Comparison of ENCODE assay signal across 17 mouse cellular contexts in the genomic region with DNA sequence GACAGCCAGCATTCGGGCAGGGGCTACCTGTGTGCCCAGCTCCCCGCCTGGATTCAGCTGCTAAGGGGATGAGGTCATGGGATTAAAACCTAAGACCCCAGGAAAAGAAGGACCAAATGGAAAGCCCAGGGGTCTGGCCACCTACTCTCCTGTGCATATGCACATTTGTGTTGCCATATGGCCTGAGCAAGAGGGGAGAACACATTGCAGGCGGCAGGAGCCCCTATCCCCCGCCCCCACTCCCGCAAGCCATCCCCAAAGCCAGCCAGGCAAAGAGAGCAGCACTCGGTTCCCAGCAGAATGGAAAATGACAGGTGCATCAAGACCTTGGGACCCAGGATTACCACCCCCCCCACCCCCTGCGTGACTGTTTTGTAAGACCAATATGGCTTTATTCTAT. TPM values are rescaled to one million over a fixed set of nuclear protein-coding genes. Genes with fewer than 3 reads are reported as not detected.
DNase-seq lines count a peak whose midpoint lies in the region; ATAC-seq lines count a peak whose summit lies in the region.
"Had no signal": no experiment of that assay in that cellular context is flagged by ENCODE, and none has a peak within 500 bp of the region (broad histone marks: within the 10 kb centered on the region; RNA-seq: fewer than 3 reads in every experiment).

No protein-coding gene starts in this region.

- H3K27ac ChIP-seq in forebrain, embryonic 11.5 days (ENCODE audit: low read depth, low read length): no peak overlapping the region
- H3K27ac ChIP-seq in forebrain, embryonic 10.5 days: no peak overlapping the region
- H3K27ac ChIP-seq in neural tube, embryonic 13.5 days (replicated peaks): peak overlapping the region; percentile 33; the same call in 1 of the 2 replicates
- H3K27ac ChIP-seq in neural tube, embryonic 15.5 days (replicated peaks): no peak overlapping the region
- H3K27ac ChIP-seq in midbrain, embryonic 11.5 days (ENCODE audit: low read depth, low read length): no peak overlapping the region
- H3K27ac ChIP-seq in heart, embryonic 11.5 days (ENCODE audit: low read depth, low read length): no peak overlapping the region
- H3K27ac ChIP-seq: liver, embryonic 13.5 days had no signal

- H3K9me3 ChIP-seq in forebrain, embryonic 11.5 days (ENCODE audit: control insufficient read depth, low read length): no peaks in the 10 kb centered on the region
- H3K9me3 ChIP-seq in forebrain, embryonic 10.5 days: no peaks in the 10 kb centered on the region
- H3K9me3 ChIP-seq in neural tube, embryonic 13.5 days: no peaks in the 10 kb centered on the region
- no peaks in the 10 kb centered on the region for H3K9me3 ChIP-seq in neural tube, embryonic 15.5 days (replicated peaks)
- H3K9me3 ChIP-seq in midbrain, embryonic 11.5 days (ENCODE audit: control insufficient read depth, low read length): no peaks in the 10 kb centered on the region
- no peaks in the 10 kb centered on the region for H3K9me3 ChIP-seq in heart, embryonic 11.5 days (replicated peaks; ENCODE audit: control insufficient read depth, low read length)
- H3K9me3 ChIP-seq: liver, embryonic 13.5 days had no signal

- 20% methylated on average over 7 of the region's 7 CpGs for WGBS in forebrain, embryonic 11.5 days
- 16% methylated on average over 7 of the region's 7 CpGs for WGBS in forebrain, embryonic 10.5 days
- WGBS in neural tube, embryonic 13.5 days: 36% methylated on average over 7 of the region's 7 CpGs
- WGBS in neural tube, embryonic 15.5 days: 37% methylated on average over 7 of the region's 7 CpGs
- 12% methylated on average over 7 of the region's 7 CpGs for WGBS in midbrain, embryonic 11.5 days
- WGBS in heart, embryonic 11.5 days (ENCODE audit: insufficient replicate concordance): 17% methylated on average over 7 of the region's 7 CpGs

- no peaks in the 10 kb centered on the region for H3K27me3 ChIP-seq in forebrain, embryonic 11.5 days (ENCODE audit: control insufficient read depth, insufficient read depth, low read length)
- H3K27me3 ChIP-seq in forebrain, embryonic 10.5 days (ENCODE audit: poor library complexity, severe bottlenecking): peaks cover 8% of the 10 kb centered on the region
- no peaks in the 10 kb centered on the region for H3K27me3 ChIP-seq in neural tube, embryonic 13.5 days
- no peaks in the 10 kb centered on the region for H3K27me3 ChIP-seq in neural tube, embryonic 15.5 days (replicated peaks)
- H3K27me3 ChIP-seq in midbrain, embryonic 11.5 days (ENCODE audit: control insufficient read depth, insufficient read depth, low read length): no peaks in the 10 kb centered on the region
- peaks cover 4% of the 10 kb centered on the region for H3K27me3 ChIP-seq in heart, embryonic 11.5 days (ENCODE audit: control insufficient read depth, insufficient read depth, low read length)
- H3K27me3 ChIP-seq: CH12.LX had no signal

- no peaks in the 10 kb centered on the region for H3K36me3 ChIP-seq in forebrain, embryonic 11.5 days (ENCODE audit: control insufficient read depth, insufficient read depth, low read length)
- no peaks in the 10 kb centered on the region for H3K36me3 ChIP-seq in forebrain, embryonic 10.5 days (replicated peaks)
- no peaks in the 10 kb centered on the region for H3K36me3 ChIP-seq in neural tube, embryonic 13.5 days
- H3K36me3 ChIP-seq in neural tube, embryonic 15.5 days: no peaks in the 10 kb centered on the region
- no peaks in the 10 kb centered on the region for H3K36me3 ChIP-seq in midbrain, embryonic 11.5 days (ENCODE audit: control insufficient read depth, insufficient read depth, low read length)
- H3K36me3 ChIP-seq in heart, embryonic 11.5 days (ENCODE audit: control insufficient read depth, insufficient read depth, low read length): no peaks in the 10 kb centered on the region
- H3K36me3 ChIP-seq: liver, embryonic 13.5 days had no signal

- H3K9ac ChIP-seq in forebrain, embryonic 11.5 days (ENCODE audit: low read length): no peak overlapping the region
- H3K9ac ChIP-seq in neural tube, embryonic 13.5 days: no peak overlapping the region
- no peak overlapping the region for H3K9ac ChIP-seq in neural tube, embryonic 15.5 days (replicated peaks)
- H3K9ac ChIP-seq in midbrain, embryonic 11.5 days (ENCODE audit: low read length): no peak overlapping the region
- H3K9ac ChIP-seq in heart, embryonic 11.5 days (ENCODE audit: low read depth, low read length): no peak overlapping the region
- H3K9ac ChIP-seq: liver, embryonic 13.5 days had no signal

- DNase-seq in forebrain, embryonic 11.5 days (ENCODE audit: low spot score): no peak
- no peak for DNase-seq in forebrain, embryonic 10.5 days (ENCODE audit: extremely low spot score, low spot score)
- no peak for DNase-seq in midbrain, embryonic 11.5 days (ENCODE audit: low spot score, missing footprints)
- DNase-seq in gastrocnemius, postnatal 10 days: no peak
- DNase-seq in adrenal gland, postnatal 25 days: no peak
- DNase-seq: kidney, postnatal 14 days; liver, embryonic 13.5 days; right cerebral cortex, postnatal 4 days; thymus, adult 2 months had no signal

- 0 out of 2 replicates have a peak, but pooled peaks have one; percentile 18 for ATAC-seq in forebrain, embryonic 11.5 days (replicated peaks; ENCODE audit: low FRiP score)
- peak; percentile 55; the same call in 1 of the 2 replicates for ATAC-seq in neural tube, embryonic 13.5 days (ENCODE audit: low read depth)
- ATAC-seq in neural tube, embryonic 15.5 days (ENCODE audit: low FRiP score): no peak
- ATAC-seq in midbrain, embryonic 11.5 days (ENCODE audit: low FRiP score): 0 out of 2 replicates have a peak, but pooled peaks have one; percentile 30
- no peak for ATAC-seq in heart, embryonic 11.5 days (replicated peaks; ENCODE audit: insufficient number of reproducible peaks, low FRiP score, low TSS enrichment)
- ATAC-seq: activated CD4-positive, CD25-positive, alpha-beta regulatory T cell, adult 4 months; intestine, embryonic 16.5 days; lung, postnatal 0 days had no signal

- H3K4me3 ChIP-seq in forebrain, embryonic 11.5 days (ENCODE audit: low read depth, low read length): no peak overlapping the region
- H3K4me3 ChIP-seq in forebrain, embryonic 10.5 days: no peak overlapping the region
- no peak overlapping the region for H3K4me3 ChIP-seq in neural tube, embryonic 13.5 days
- no peak overlapping the region for H3K4me3 ChIP-seq in neural tube, embryonic 15.5 days (replicated peaks)
- H3K4me3 ChIP-seq in midbrain, embryonic 11.5 days (ENCODE audit: low read depth, low read length): no peak overlapping the region
- no peak overlapping the region for H3K4me3 ChIP-seq in heart, embryonic 11.5 days (ENCODE audit: low read depth, low read length)
- H3K4me3 ChIP-seq: liver, embryonic 13.5 days had no signal

- H3K4me1 ChIP-seq in forebrain, embryonic 11.5 days (replicated peaks; ENCODE audit: control insufficient read depth, insufficient read depth, low read length): peaks cover 1% of the 10 kb centered on the region; the same call in 1 of the 2 replicates
- H3K4me1 ChIP-seq in forebrain, embryonic 10.5 days: peaks cover 18% of the 10 kb centered on the region
- H3K4me1 ChIP-seq in neural tube, embryonic 13.5 days (replicated peaks): peaks cover 12% of the 10 kb centered on the region
- peaks cover 13% of the 10 kb centered on the region for H3K4me1 ChIP-seq in neural tube, embryonic 15.5 days
- peaks cover 7% of the 10 kb centered on the region for H3K4me1 ChIP-seq in midbrain, embryonic 11.5 days (ENCODE audit: control insufficient read depth, insufficient read depth, low read length)
- H3K4me1 ChIP-seq in heart, embryonic 11.5 days (ENCODE audit: control insufficient read depth, insufficient read depth, low read length): no peaks in the 10 kb centered on the region
- H3K4me1 ChIP-seq: liver, embryonic 13.5 days had no signal

- H3K4me2 ChIP-seq in forebrain, embryonic 11.5 days (ENCODE audit: low read depth, low read length, severe bottlenecking): no peak overlapping the region
- no peak overlapping the region for H3K4me2 ChIP-seq in neural tube, embryonic 13.5 days
- H3K4me2 ChIP-seq in neural tube, embryonic 15.5 days: no peak overlapping the region
- no peak overlapping the region for H3K4me2 ChIP-seq in midbrain, embryonic 11.5 days
- H3K4me2 ChIP-seq in heart, embryonic 11.5 days: no peak overlapping the region
- H3K4me2 ChIP-seq: liver, embryonic 13.5 days had no signal

RNA-seq across cellular contexts. Expression of a gene that starts 31.5 kb away (rescaled TPM):
- polyA plus RNA-seq in forebrain, embryonic 11.5 days (2014; fragmentation: Nextera tagmentation; extraction: Ambion mirVana): 2.5 and 2.6 TPM in 2 replicates
- 0.90 and 1.1 TPM in 2 replicates for polyA plus RNA-seq in forebrain, embryonic 10.5 days (2016; fragmentation: Nextera tagmentation; extraction: Ambion mirVana)
- polyA plus RNA-seq in neural tube, embryonic 13.5 days (2015; fragmentation: Nextera tagmentation; extraction: Ambion mirVana): 5.7 and 6.5 TPM in 2 replicates
- 7.7 and 9.5 TPM in 2 replicates for polyA plus RNA-seq in neural tube, embryonic 15.5 days (2015; fragmentation: Nextera tagmentation; extraction: Ambion mirVana)
- polyA plus RNA-seq in midbrain, embryonic 11.5 days (2014; fragmentation: Nextera tagmentation; extraction: Ambion mirVana): 2.4 TPM in 2 replicates
- 1 to 10 TPM; 2.9 to 3.0 TPM for total RNA-seq in gastrocnemius, postnatal 10 days (2021)
- 0.30 and 0.34 TPM in 2 replicates for polyA plus RNA-seq in heart, embryonic 11.5 days (2014; fragmentation: Nextera tagmentation; extraction: Ambion mirVana)
- total RNA-seq in adrenal gland, postnatal 25 days (2021): 36.2 and 37.6 TPM in 2 replicates
- total RNA-seq: CH12.LX; granulocyte monocyte progenitor cell, adult 5-6 weeks had no signal

Comparison
In these comparisons a context has a peak if more than half of its experiments do, and no peak if none do; other contexts are left out.
1. ATAC-seq: peak in forebrain, embryonic 11.5 days (single experiment), neural tube, embryonic 13.5 days (single experiment) and midbrain, embryonic 11.5 days (single experiment); none in neural tube, embryonic 15.5 days (single experiment) and heart, embryonic 11.5 days (single experiment).